Mouse (Mus musculus) lung, adult 2 months (tissue): ENCODE measurements around the gene Sptbn2.

Experiments used
- CTCF ChIP-seq: fragments of 200-500 bp; IDR thresholded peaks from 2 replicates; pipeline ENCODE4 v1.5.1; 2011; ENCODE audit warnings: mild to moderate bottlenecking, low read length, control low read depth; ENCODE audit not compliant: insufficient read depth
- POLR2A ChIP-seq: fragments of 200-500 bp; IDR thresholded peaks from 2 replicates; pipeline ENCODE4 v1.6.1; 2011; ENCODE audit warnings: low read depth, mild to moderate bottlenecking, control low read depth, low read length, borderline replicate concordance; ENCODE audit errors: extremely low read depth

DNA sequence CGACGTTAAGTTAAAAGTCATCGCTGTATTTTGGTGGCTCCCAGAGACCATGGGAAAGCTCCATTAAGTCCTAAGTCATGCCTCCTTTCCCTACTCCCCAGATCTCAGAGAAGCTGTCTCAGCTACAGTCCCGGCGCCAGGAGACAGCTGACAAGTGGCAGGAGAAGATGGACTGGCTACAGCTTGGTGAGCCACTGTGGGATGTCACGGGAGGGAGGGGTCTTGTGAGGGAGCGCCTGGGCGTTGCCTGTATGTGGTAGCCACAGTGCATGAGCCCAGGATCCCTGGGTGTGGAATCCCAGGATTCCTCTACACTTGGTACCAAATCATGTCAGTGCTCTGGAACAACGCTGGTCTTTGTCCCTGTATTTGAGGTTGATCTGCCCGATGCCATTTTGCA is 37.5 kb downstream of the Sptbn2 start:
- TF ChIP-seq CTCF: no peak
- no peak for TF ChIP-seq POLR2A
